Mouse (Mus musculus): Measurements from ENCODE around the gene Ubp1.

- 0 out of 2 replicates have a peak, but pooled peaks have one; percentile 2 for TF ChIP-seq CTCF (IDR thresholded peaks at IDR 0.05)
- no peak for TF ChIP-seq EP300 (IDR thresholded peaks at IDR 0.05; ENCODE audit: insufficient read depth, low read depth, low read length)
- TF ChIP-seq POLR2A (IDR thresholded peaks at IDR 0.05; ENCODE audit: insufficient read depth, low read depth, low read length): no peak
Observed at GRCm38 (mm10) chr9:113970041-113970440, 39.3 kb downstream of the Ubp1 start.
